Mouse (Mus musculus): ENCODE measurements around the gene Agk. TPM values are rescaled to one million over a fixed set of nuclear protein-coding genes. Genes with fewer than 3 reads are reported as not detected.

Gene Agk
- polyA plus RNA-seq, 1 experiment from 2014 or later, result 47.9 TPM

DNA sequence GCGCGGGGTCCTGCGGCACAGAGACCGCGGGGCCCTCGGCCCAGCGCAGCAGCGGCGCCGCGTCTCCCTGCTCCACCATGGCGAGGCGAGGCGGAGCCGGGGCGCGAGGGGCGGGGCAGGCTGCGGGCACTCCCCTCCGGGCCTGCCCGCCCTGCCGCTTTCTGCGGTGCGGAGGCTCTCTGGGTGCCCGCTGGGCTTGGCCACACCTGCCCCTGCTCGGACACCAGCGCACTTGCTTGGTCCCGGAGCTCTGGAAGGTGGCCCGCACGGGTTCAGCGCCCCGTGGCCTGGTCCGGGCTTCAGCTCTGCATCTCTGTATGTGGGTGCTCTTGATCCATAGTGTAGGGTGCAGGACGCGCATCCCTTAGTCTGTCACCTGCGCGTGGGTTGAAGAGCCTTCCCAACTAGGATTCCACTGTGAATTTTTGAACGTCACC lies 111.1 kb downstream of the Agk start, which contains the start of gene E330009J07Rik:
Gene E330009J07Rik (minus strand): TSS at position 89 of the 437 bp plus-strand sequence.
- WGBS, result under 1% methylated on average over 38 of the region's 38 CpGs
- no peaks in the 10 kb centered on the region for H3K9me3 ChIP-seq (replicated peaks)
- H3K27me3 ChIP-seq (ENCODE audit: low read depth, poor library complexity, severe bottlenecking), result peaks cover 33% of the 10 kb centered on the region
- H3K27ac ChIP-seq, result peak within 1 kb of the TSS; percentile 95
- DNase-seq (ENCODE audit: low spot score), result peak; percentile 88
- H3K4me3 ChIP-seq, result peak within 1 kb of the TSS; percentile 90
- no peaks in the 10 kb centered on the region for H3K36me3 ChIP-seq
- peaks cover 18% of the 10 kb centered on the region for H3K4me1 ChIP-seq

DNA sequence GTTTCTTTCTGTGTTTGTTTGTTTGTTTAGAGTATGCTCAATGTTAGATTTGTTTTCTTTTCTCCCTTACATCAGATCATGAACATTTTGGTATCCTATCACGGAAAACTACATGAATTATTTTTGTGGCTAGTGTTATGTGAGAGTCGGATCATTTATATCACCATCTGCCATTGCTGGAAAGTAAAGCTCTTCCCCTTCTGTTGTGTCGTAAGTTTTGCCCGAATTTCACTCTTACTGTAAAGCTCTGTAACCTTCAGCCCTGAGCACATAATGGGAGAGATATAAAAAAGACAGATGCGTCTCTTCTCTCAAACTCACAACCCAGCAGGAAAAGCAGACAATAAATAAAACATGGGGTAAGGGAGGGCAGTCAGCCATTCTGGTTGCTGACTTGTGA lies 114.0 kb downstream of the Agk start, which contains the start of gene Wee2:
Gene Wee2 (plus strand): TSS at position 153 of the 400 bp plus-strand sequence.
- no peak for DNase-seq (ENCODE audit: low spot score)
- WGBS, result 76% methylated on average over 5 of the region's 5 CpGs
- Histone ChIP-seq H3K36me3 (no peaks in the 10 kb centered on the region), H3K27ac (no peak within 1 kb of the TSS), H3K4me1 (peaks cover 30% of the 10 kb centered on the region), H3K9me3 (replicated peaks) (no peaks in the 10 kb centered on the region), H3K4me3 (no peak within 1 kb of the TSS), H3K27me3 (ENCODE audit: low read depth, poor library complexity, severe bottlenecking) (peaks cover 33% of the 10 kb centered on the region)

DNA sequence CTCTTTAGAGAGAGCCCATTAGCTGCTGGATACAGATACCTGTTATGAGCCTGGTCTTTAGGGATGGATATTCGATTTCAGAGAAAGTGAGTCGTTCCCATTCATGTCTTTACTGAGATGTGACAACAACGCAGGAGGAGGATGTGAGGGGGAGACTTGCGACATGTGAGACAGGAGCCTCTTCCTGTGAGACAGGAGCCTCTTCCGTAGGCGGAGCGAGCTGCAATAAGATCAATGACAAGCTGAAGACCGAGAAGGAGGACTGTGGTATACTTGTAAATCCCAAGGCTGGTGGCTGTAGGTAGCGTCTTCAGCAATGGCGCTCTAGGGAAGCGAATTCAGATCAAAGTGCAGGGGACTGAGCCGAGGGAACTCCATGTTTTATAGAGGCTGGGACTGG lies 114.8 kb downstream of the Agk start:
- Histone ChIP-seq H3K27ac (no peak overlapping the region), H3K4me1 (peaks cover 25% of the 10 kb centered on the region), H3K4me3 (no peak overlapping the region), H3K36me3 (no peaks in the 10 kb centered on the region), H3K27me3 (ENCODE audit: low read depth, poor library complexity, severe bottlenecking) (peaks cover 33% of the 10 kb centered on the region), H3K9me3 (replicated peaks) (no peaks in the 10 kb centered on the region)
- 35% methylated on average over 12 of the region's 12 CpGs for WGBS
- DNase-seq (ENCODE audit: low spot score), result no peak

DNA sequence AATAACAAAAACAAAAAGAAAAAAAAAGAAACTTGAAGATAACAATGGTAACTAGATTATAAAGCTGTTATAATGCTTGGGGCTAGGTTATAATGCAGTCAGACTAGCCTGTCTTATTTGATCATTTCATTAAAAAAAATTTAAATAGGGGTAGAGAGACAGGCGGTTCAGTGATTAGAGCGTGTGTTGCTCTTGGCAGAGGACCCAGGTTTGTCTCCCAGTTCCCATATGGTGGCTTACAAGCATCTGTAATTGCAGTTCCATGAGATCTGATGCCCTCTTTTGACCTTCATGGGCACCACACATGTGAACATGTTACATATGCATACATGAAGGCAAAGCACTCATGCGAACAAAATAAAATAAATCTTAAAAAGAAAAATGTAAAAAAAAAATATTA lies 116.3 kb downstream of the Agk start:
- Histone ChIP-seq H3K36me3 (no peaks in the 10 kb centered on the region), H3K9me3 (replicated peaks) (no peaks in the 10 kb centered on the region), H3K4me1 (peaks cover 15% of the 10 kb centered on the region; the same call in 1 of the 2 replicates), H3K27me3 (ENCODE audit: low read depth, poor library complexity, severe bottlenecking) (peaks cover 33% of the 10 kb centered on the region), H3K27ac (no peak overlapping the region), H3K4me3 (no peak overlapping the region)
- no peak for DNase-seq (ENCODE audit: low spot score)
- 78% methylated on average over 3 of the region's 3 CpGs for WGBS

DNA sequence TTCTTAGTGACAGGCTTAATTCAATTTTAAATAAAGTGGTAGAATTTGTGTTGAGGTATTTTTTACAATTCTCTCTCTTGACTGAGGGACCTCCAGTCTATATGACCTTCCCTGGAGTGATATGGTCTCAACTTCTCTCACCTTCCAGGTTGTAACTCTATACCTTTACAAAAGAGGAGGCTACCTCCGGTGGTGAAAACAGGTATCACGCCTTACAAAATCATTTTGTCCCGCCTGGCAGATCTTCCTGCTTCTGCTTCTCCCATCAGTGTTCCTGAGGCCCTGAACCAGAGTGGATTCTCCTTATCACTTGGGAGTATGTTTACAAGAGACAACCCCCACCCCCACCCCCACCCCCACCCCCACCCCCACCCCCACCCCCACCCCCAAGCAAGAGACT lies 116.8 kb downstream of the Agk start:
- Histone ChIP-seq H3K27me3 (ENCODE audit: low read depth, poor library complexity, severe bottlenecking) (peaks cover 28% of the 10 kb centered on the region), H3K4me1 (peaks cover 14% of the 10 kb centered on the region; the same call in 1 of the 2 replicates), H3K36me3 (no peaks in the 10 kb centered on the region), H3K27ac (no peak overlapping the region), H3K9me3 (replicated peaks) (no peaks in the 10 kb centered on the region), H3K4me3 (no peak overlapping the region)
- 37% methylated on average over 3 of the region's 3 CpGs for WGBS
- DNase-seq (ENCODE audit: low spot score), result no peak

DNA sequence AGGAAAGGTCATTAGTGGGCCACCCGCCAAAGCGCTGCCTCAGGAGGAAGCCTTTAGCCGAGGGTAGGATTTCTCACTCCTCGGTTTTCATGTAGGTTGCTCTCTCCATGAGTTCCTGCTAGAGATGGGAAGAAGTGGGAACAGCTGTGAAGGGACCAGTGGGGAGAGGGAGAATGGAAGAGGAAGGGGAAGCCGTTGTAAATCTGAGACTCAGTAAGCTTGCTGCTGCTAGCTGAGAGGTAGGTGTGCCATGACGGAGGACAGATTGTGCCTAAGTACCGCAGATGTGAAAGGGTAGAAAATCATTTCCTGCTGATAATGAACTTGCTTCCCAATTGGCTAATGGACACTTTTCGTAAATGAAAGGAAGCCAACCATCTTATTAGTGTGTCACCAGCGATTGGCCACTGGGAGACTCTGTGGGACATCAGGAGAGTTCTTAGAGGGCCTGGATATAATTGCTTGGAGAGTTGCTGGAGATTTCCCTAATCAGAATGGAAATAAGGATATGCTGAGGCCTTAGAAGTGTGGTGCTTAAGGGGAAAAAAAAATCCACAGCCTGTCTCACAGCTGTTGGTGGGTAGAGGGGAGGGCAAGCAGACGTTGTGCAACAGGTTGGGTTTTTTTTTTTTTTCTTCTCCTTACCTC lies 118.4 kb downstream of the Agk start:
- WGBS, result 24% methylated on average over 10 of the region's 10 CpGs
- no peak for DNase-seq (ENCODE audit: low spot score)
- peaks cover 14% of the 10 kb centered on the region; the same call in 1 of the 2 replicates for H3K4me1 ChIP-seq
- H3K4me3 ChIP-seq, result no peak overlapping the region
- H3K36me3 ChIP-seq, result no peaks in the 10 kb centered on the region
- H3K27me3 ChIP-seq (ENCODE audit: low read depth, poor library complexity, severe bottlenecking), result peaks cover 12% of the 10 kb centered on the region; the same call in 1 of the 2 replicates
- H3K27ac ChIP-seq, result no peak overlapping the region
- no peaks in the 10 kb centered on the region for H3K9me3 ChIP-seq (replicated peaks)

Other genes starting within 250 kb of the Agk start
- 12.6 and 13.8 TPM in 2 replicates for gene E330009J07Rik, start 111.0 kb downstream of the Agk start, polyA plus RNA-seq (2016; fragmentation: Nextera tagmentation; extraction: Ambion mirVana)
- gene Wee2, start 113.9 kb downstream of the Agk start, polyA plus RNA-seq (2016; fragmentation: Nextera tagmentation; extraction: Ambion mirVana), result 0.18 and 0.26 TPM in 2 replicates
- gene Ssbp1, start 146.2 kb downstream of the Agk start, polyA plus RNA-seq (2016; fragmentation: Nextera tagmentation; extraction: Ambion mirVana), result 212 and 220 TPM in 2 replicates
- not detected in 2 replicates for gene Tas2r137, start 166.1 kb downstream of the Agk start, polyA plus RNA-seq (2016; fragmentation: Nextera tagmentation; extraction: Ambion mirVana)
- not detected in 2 replicates for gene Tas2r108, start 168.4 kb downstream of the Agk start, polyA plus RNA-seq (2016; fragmentation: Nextera tagmentation; extraction: Ambion mirVana)
- gene Prss37, start 194.3 kb downstream of the Agk start, polyA plus RNA-seq (2016; fragmentation: Nextera tagmentation; extraction: Ambion mirVana), result not detected in 2 replicates
- 0.04 and 0.19 TPM in 2 replicates for gene Olfr461, start 229.9 kb downstream of the Agk start, polyA plus RNA-seq (2016; fragmentation: Nextera tagmentation; extraction: Ambion mirVana)
- gene Olfr460, start 244.3 kb downstream of the Agk start, polyA plus RNA-seq (2016; fragmentation: Nextera tagmentation; extraction: Ambion mirVana), result not detected in 2 replicates

Data from limb, embryonic 10.5 days (tissue).